Comparison of ENCODE assay signal across 9 mouse cellular contexts in the genomic region with DNA sequence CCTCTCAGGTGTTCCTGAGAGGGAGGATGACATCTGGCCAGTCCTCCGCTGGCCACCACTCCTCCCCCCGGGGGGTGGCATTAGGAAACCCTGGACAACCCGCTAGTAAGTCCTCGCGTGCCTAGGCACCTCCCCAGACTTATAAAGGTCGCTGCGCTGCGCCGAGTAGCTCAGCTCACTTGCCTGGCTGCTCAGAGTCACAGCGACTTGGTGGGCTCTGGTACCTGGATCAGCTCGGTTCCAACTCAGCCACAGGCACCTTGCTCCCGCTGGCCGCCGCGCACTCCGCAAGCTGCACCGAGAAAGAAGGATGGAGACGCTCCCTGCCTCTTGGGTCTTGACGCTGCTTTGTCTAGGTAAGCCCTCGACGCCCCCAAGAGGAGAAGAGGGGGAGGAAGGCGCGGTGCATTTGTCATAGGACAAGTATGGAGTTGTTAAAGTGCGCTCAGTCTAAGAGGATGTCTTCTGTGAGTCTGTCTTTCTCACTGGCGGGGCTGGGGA. TPM values are rescaled to one million over a fixed set of nuclear protein-coding genes. Genes with fewer than 3 reads are reported as not detected.
DNase-seq lines count a peak whose midpoint lies in the region; ATAC-seq and TF ChIP-seq lines count a peak whose summit lies in the region.
"Had no signal": no experiment of that assay in that cellular context is flagged by ENCODE, and none has a peak within 500 bp of the region (broad histone marks: within the 10 kb centered on the region; RNA-seq: fewer than 3 reads in every experiment).

A gene (plus strand): TSS at position 173 of the 501 bp plus-strand sequence.

- no peaks in the 10 kb centered on the region for H3K36me3 ChIP-seq in ES-Bruce4 (ENCODE audit: control insufficient read depth, insufficient read depth, low read length, poor library complexity, severe bottlenecking)
- no peaks in the 10 kb centered on the region for H3K36me3 ChIP-seq in forebrain, embryonic 14.5 days (ENCODE audit: control insufficient read depth, insufficient read depth, low read length)
- no peaks in the 10 kb centered on the region for H3K36me3 ChIP-seq in limb, embryonic 11.5 days (ENCODE audit: control insufficient read depth, insufficient read depth, low read length)
- no peaks in the 10 kb centered on the region for H3K36me3 ChIP-seq in midbrain, postnatal 0 days (ENCODE audit: insufficient read depth, low read length)

- peak within 1 kb of the TSS; percentile 60 for H3K4me2 ChIP-seq in forebrain, embryonic 14.5 days (ENCODE audit: low read length)
- H3K4me2 ChIP-seq in limb, embryonic 11.5 days (ENCODE audit: low read depth, severe bottlenecking) = peak within 1 kb of the TSS; percentile 48
- H3K4me2 ChIP-seq in midbrain, postnatal 0 days (ENCODE audit: low read depth, low read length, poor library complexity, severe bottlenecking) = peak within 1 kb of the TSS; percentile 51

- H3K9ac ChIP-seq in ES-Bruce4 (ENCODE audit: low read depth, poor library complexity, severe bottlenecking) = no peak within 1 kb of the TSS
- H3K9ac ChIP-seq in forebrain, embryonic 14.5 days (ENCODE audit: low read length) = peak within 1 kb of the TSS; percentile 2; the same call in 1 of the 2 replicates
- no peak within 1 kb of the TSS for H3K9ac ChIP-seq in limb, embryonic 11.5 days (ENCODE audit: low read length)
- H3K9ac ChIP-seq in midbrain, postnatal 0 days (replicated peaks; ENCODE audit: low read length, poor library complexity, severe bottlenecking) = no peak within 1 kb of the TSS

- TF ChIP-seq POLR2A in ES-Bruce4 (IDR thresholded peaks at IDR 0.05; ENCODE audit: insufficient read depth, low read length) = no peak

- peak; percentile 68 for ATAC-seq in forebrain, embryonic 14.5 days
- no peak for ATAC-seq in limb, embryonic 11.5 days (ENCODE audit: insufficient number of reproducible peaks, low FRiP score, low TSS enrichment, low read depth)
- ATAC-seq in midbrain, postnatal 0 days (ENCODE audit: low FRiP score) = no peak

- no peak for TF ChIP-seq EP300 in ES-Bruce4 (IDR thresholded peaks at IDR 0.05; ENCODE audit: insufficient read depth, low read depth, low read length)

- H3K27me3 ChIP-seq in ES-Bruce4 (ENCODE audit: control insufficient read depth, insufficient read depth, low read length, poor library complexity, severe bottlenecking) = no peaks in the 10 kb centered on the region; the same call in 1 of the 2 replicates
- H3K27me3 ChIP-seq in forebrain, embryonic 14.5 days (replicated peaks; ENCODE audit: control insufficient read depth, insufficient read depth, low read length) = peaks cover 11% of the 10 kb centered on the region
- peaks cover 12% of the 10 kb centered on the region for H3K27me3 ChIP-seq in limb, embryonic 11.5 days (ENCODE audit: control insufficient read depth, insufficient read depth, low read length)
- H3K27me3 ChIP-seq in midbrain, postnatal 0 days (ENCODE audit: insufficient read depth, low read length) = peaks cover 8% of the 10 kb centered on the region; the same call in 1 of the 2 replicates

- DNase-seq in cerebellum, postnatal 10 days = peak; percentile 16 to 35
- DNase-seq in cerebellum, adult 9-11 months = no peak
- DNase-seq in forebrain, embryonic 14.5 days (ENCODE audit: low spot score) = peak; percentile 40
- peak; percentile 47 for DNase-seq in limb, embryonic 11.5 days (ENCODE audit: low spot score)
- peak; percentile 9 for DNase-seq in midbrain, postnatal 0 days (ENCODE audit: low spot score)
- DNase-seq in spleen, postnatal 36 days (ENCODE audit: low spot score in 2 of 2) = no peak
- DNase-seq in layer of hippocampus, adult 9-11 months = no peak

- TF ChIP-seq CTCF in ES-Bruce4 (IDR thresholded peaks at IDR 0.05; ENCODE audit: low read depth, low read length) = peak; percentile 29
- no peak for TF ChIP-seq CTCF in midbrain, postnatal 0 days (IDR thresholded peaks at IDR 0.05)

- H3K4me1 ChIP-seq in ES-Bruce4 (ENCODE audit: control insufficient read depth, insufficient read depth, low read length) = no peaks in the 10 kb centered on the region
- peaks cover 2% of the 10 kb centered on the region; the same call in 1 of the 2 replicates for H3K4me1 ChIP-seq in forebrain, embryonic 14.5 days (ENCODE audit: control insufficient read depth, insufficient read depth, low read length)
- no peaks in the 10 kb centered on the region for H3K4me1 ChIP-seq in limb, embryonic 11.5 days (ENCODE audit: control insufficient read depth, insufficient read depth, low read length)
- peaks cover 7% of the 10 kb centered on the region; the same call in 1 of the 2 replicates for H3K4me1 ChIP-seq in midbrain, postnatal 0 days (ENCODE audit: insufficient read depth, low read length)

- WGBS in forebrain, embryonic 14.5 days = under 1% methylated on average over 25 of the region's 25 CpGs
- under 1% methylated on average over 25 of the region's 25 CpGs for WGBS in limb, embryonic 11.5 days
- under 1% methylated on average over 25 of the region's 25 CpGs for WGBS in midbrain, postnatal 0 days

- H3K9me3 ChIP-seq in ES-Bruce4 (replicated peaks; ENCODE audit: control insufficient read depth, insufficient read depth, low read length, poor library complexity, severe bottlenecking) = no peaks in the 10 kb centered on the region
- H3K9me3 ChIP-seq in forebrain, embryonic 14.5 days (replicated peaks; ENCODE audit: control insufficient read depth, low read length) = no peaks in the 10 kb centered on the region
- no peaks in the 10 kb centered on the region for H3K9me3 ChIP-seq in limb, embryonic 11.5 days (ENCODE audit: control insufficient read depth, low read length)
- no peaks in the 10 kb centered on the region for H3K9me3 ChIP-seq in midbrain, postnatal 0 days (ENCODE audit: low read length)

- H3K27ac ChIP-seq in ES-Bruce4 (ENCODE audit: insufficient read depth, low read length) = no peak within 1 kb of the TSS
- no peak within 1 kb of the TSS for H3K27ac ChIP-seq in forebrain, embryonic 14.5 days (ENCODE audit: low read depth, low read length)
- H3K27ac ChIP-seq in limb, embryonic 11.5 days (replicated peaks; ENCODE audit: low read depth, low read length) = no peak within 1 kb of the TSS
- no peak within 1 kb of the TSS for H3K27ac ChIP-seq in midbrain, postnatal 0 days (ENCODE audit: low read depth, low read length)

- H3K4me3 ChIP-seq in ES-Bruce4 (ENCODE audit: low read depth, low read length) = peak within 1 kb of the TSS; percentile 28
- peak within 1 kb of the TSS; percentile 25 for H3K4me3 ChIP-seq in forebrain, embryonic 14.5 days (ENCODE audit: low read depth, low read length)
- peak within 1 kb of the TSS; percentile 20 for H3K4me3 ChIP-seq in limb, embryonic 11.5 days (ENCODE audit: low read depth, low read length)
- H3K4me3 ChIP-seq in midbrain, postnatal 0 days (ENCODE audit: low read depth, low read length) = peak within 1 kb of the TSS; percentile 29

RNA-seq across cellular contexts. Expression of the gene that starts here (rescaled TPM):
- 0.15 TPM in 1 of 2 replicates, not detected in the other for polyA plus RNA-seq in ES-Bruce4 (2011; ENCODE audit: insufficient read depth, insufficient read length, low read depth, missing spikeins)
- not detected in 2 replicates for polyA plus RNA-seq in forebrain, embryonic 14.5 days (2014; fragmentation: Nextera tagmentation; extraction: Ambion mirVana)
- polyA plus RNA-seq in limb, embryonic 11.5 days (2014; fragmentation: Nextera tagmentation; extraction: Ambion mirVana) = not detected in 2 replicates
- total RNA-seq in midbrain, postnatal 0 days (2014; rRNA removed) = not detected in 2 replicates
- not detected in 2 replicates for polyA plus RNA-seq in midbrain, postnatal 0 days (2015; fragmentation: Nextera tagmentation; extraction: Ambion mirVana)
- total RNA-seq: hematopoietic stem cell, adult 5-6 weeks had no signal

Comparison
In these comparisons a context has a peak if more than half of its experiments do, and no peak if none do; other contexts are left out.
1. DNase-seq: peak in cerebellum, postnatal 10 days (2 of 2); none in cerebellum, adult 9-11 months (single experiment), spleen, postnatal 36 days (0 of 2) and layer of hippocampus, adult 9-11 months (single experiment).
2. Peak in DNase-seq, ATAC-seq, H3K4me3 ChIP-seq, H3K9ac ChIP-seq and H3K4me2 ChIP-seq in forebrain, embryonic 14.5 days; RNA of the gene not detected or under 1 TPM.
3. Peak in DNase-seq, H3K4me3 ChIP-seq and H3K4me2 ChIP-seq in limb, embryonic 11.5 days; RNA of the gene not detected or under 1 TPM.
4. Peak in DNase-seq, H3K4me3 ChIP-seq and H3K4me2 ChIP-seq in midbrain, postnatal 0 days; RNA of the gene not detected or under 1 TPM.
5. Peak in every context shown above with its lines, with median percentiles within 50 percentile points of each other: H3K4me3 ChIP-seq and H3K4me2 ChIP-seq.